Mouse (Mus musculus) lung, postnatal 10 days (tissue): ENCODE data around the gene Sel1l3.
A peak's percentile ranks its signal among the peaks of the same experiment; 100 is the strongest.

Experiments used
- DNase-seq: peaks from one replicate; pipeline ENCODE4 v3.0.0; 2021

Sel1l3 gene

GRCm38 (mm10) chr5:53172256-53172636 is 41.5 kb downstream of the Sel1l3 start:
- DNase-seq = no peak

GRCm38 (mm10) chr5:53171611-53172255 is 42.0 kb downstream of the Sel1l3 start:
- no peak for DNase-seq

GRCm38 (mm10) chr5:53167564-53167963 is 46.2 kb downstream of the Sel1l3 start:
- DNase-seq = no peak

- DNase-seq = no peak
Observed at GRCm38 (mm10) chr5:53165672-53166071, 48.1 kb downstream of the Sel1l3 start.

GRCm38 (mm10) chr5:53162436-53162835 is 51.3 kb downstream of the Sel1l3 start:
- DNase-seq = no peak

GRCm38 (mm10) chr5:53161506-53162186 is 52.1 kb downstream of the Sel1l3 start:
- no peak for DNase-seq

GRCm38 (mm10) chr5:53160207-53160606 is 53.5 kb downstream of the Sel1l3 start:
- no peak for DNase-seq

- no peak for DNase-seq
Observed at GRCm38 (mm10) chr5:53159631-53160030, 54.1 kb downstream of the Sel1l3 start.

- DNase-seq = no peak
Observed at GRCm38 (mm10) chr5:53159166-53159565, 54.6 kb downstream of the Sel1l3 start.

GRCm38 (mm10) chr5:53155985-53156679 is 57.6 kb downstream of the Sel1l3 start:
- peak; percentile 13 for DNase-seq

GRCm38 (mm10) chr5:53154501-53154900 is 59.2 kb downstream of the Sel1l3 start:
- no peak for DNase-seq

- DNase-seq = no peak
Observed at GRCm38 (mm10) chr5:53154078-53154477, 59.6 kb downstream of the Sel1l3 start.

- no peak for DNase-seq
Observed at GRCm38 (mm10) chr5:53153144-53153543, 60.6 kb downstream of the Sel1l3 start.

- DNase-seq = no peak
Observed at GRCm38 (mm10) chr5:53151379-53151960, 62.3 kb downstream of the Sel1l3 start.

GRCm38 (mm10) chr5:53148960-53149685 is 64.6 kb downstream of the Sel1l3 start:
- no peak for DNase-seq

GRCm38 (mm10) chr5:53148160-53148923 is 65.4 kb downstream of the Sel1l3 start:
- no peak for DNase-seq

GRCm38 (mm10) chr5:53147418-53147817 is 66.3 kb downstream of the Sel1l3 start:
- no peak for DNase-seq

GRCm38 (mm10) chr5:53146684-53147061 is 67.1 kb downstream of the Sel1l3 start:
- no peak for DNase-seq

GRCm38 (mm10) chr5:53146049-53146683 is 67.6 kb downstream of the Sel1l3 start:
- DNase-seq = no peak

- no peak for DNase-seq
Observed at GRCm38 (mm10) chr5:53142587-53142986, 71.1 kb downstream of the Sel1l3 start.

- no peak for DNase-seq
Observed at GRCm38 (mm10) chr5:53140158-53140927, 73.4 kb downstream of the Sel1l3 start.
